Mouse (Mus musculus) limb, embryonic 14.5 days (tissue): ENCODE data around the gene Serpinb3c. TPM values are rescaled to one million over a fixed set of nuclear protein-coding genes. Genes with fewer than 3 reads are reported as not detected.
"Not testable (repeated sequence)": the region's sequence is repeated elsewhere in the genome, so short reads cannot be mapped to it uniquely, and the experiment has no call there.

Experiments used
- ATAC-seq: fragments of 200-750 bp; cut with Nextera tagmentation; 2 replicates; pipeline ENCODE4 v1.8.0; 2017; ENCODE audit warnings: low read depth, moderate number of reproducible peaks, moderate TSS enrichment; ENCODE audit not compliant: low FRiP score
- DNase-seq: peaks from one replicate; pipeline ENCODE4 v3.0.0-alpha.2; 2015; ENCODE audit warnings: low spot score
- H3K27ac ChIP-seq: fragments of 300-500 bp; sonication (generic); replicated peaks from 2 replicates; pipeline ENCODE4 v1.5.1; 2014; ENCODE audit warnings: low read depth, mild to moderate bottlenecking, low read length, moderate library complexity, mixed read lengths
- H3K27me3 ChIP-seq: fragments of 300-500 bp; sonication (generic); 2 replicates; pipeline ENCODE4 v1.6.1; 2014; ENCODE audit warnings: low read length, mixed read lengths; ENCODE audit not compliant: control insufficient read depth, insufficient read depth
- H3K36me3 ChIP-seq: fragments of 300-500 bp; sonication (generic); 2 replicates; pipeline ENCODE4 v1.6.1; 2014; ENCODE audit warnings: mild to moderate bottlenecking, low read length, moderate library complexity, mixed read lengths; ENCODE audit not compliant: control insufficient read depth, insufficient read depth
- H3K4me1 ChIP-seq: fragments of 300-500 bp; sonication (generic); 2 replicates; pipeline ENCODE4 v1.6.1; 2014; ENCODE audit warnings: antibody characterized with exemption, low read length, mixed read lengths; ENCODE audit not compliant: control insufficient read depth, insufficient read depth
- H3K4me2 ChIP-seq: fragments of 300-500 bp; sonication (generic); replicated peaks from 2 replicates; pipeline ENCODE4 v1.6.1; 2014; ENCODE audit warnings: low read depth, mild to moderate bottlenecking, low read length, moderate library complexity; ENCODE audit not compliant: severe bottlenecking
- H3K4me3 ChIP-seq: fragments of 300-500 bp; sonication (generic); replicated peaks from 2 replicates; pipeline ENCODE4 v1.5.1; 2014; ENCODE audit warnings: low read length
- H3K9ac ChIP-seq: fragments of 300-500 bp; sonication (generic); 2 replicates; pipeline ENCODE4 v1.6.1; 2014; ENCODE audit warnings: mild to moderate bottlenecking, low read depth, low read length, moderate library complexity; ENCODE audit not compliant: severe bottlenecking
- H3K9me3 ChIP-seq: fragments of 300-500 bp; sonication (generic); 2 replicates; pipeline ENCODE4 v1.6.1; 2016; ENCODE audit warnings: low read length; ENCODE audit not compliant: control insufficient read depth
- WGBS: fragments of 180-500 bp; shearing (Covaris S2); extraction: QIAGEN DNeasy Blood & Tissue Kit; methylation state at CpG from one replicate; pipeline ENCODE4 v1.1.7; 2014; 5-methylcytosine and 5-hydroxymethylcytosine counted together
- polyA plus RNA-seq, 2 experiments: library from polyadenylated mRNA; depleted of rRNA in 1 of 2; stranded (reverse) in 1 of 2; unstranded in 1 of 2; fragments of >200 nt; fragmentation: Nextera tagmentation in 1 of 2; extraction: Ambion mirVana in 1 of 2; gene quantifications; 2 replicates each; pipeline versions ENCODE4 v1.2.1 to v1.2.3; 2012 to 2014

Gene Serpinb3c
- polyA plus RNA-seq (2012; rRNA removed) (2.3 and 3.4 TPM in 2 replicates), polyA plus RNA-seq (2014; fragmentation: Nextera tagmentation; extraction: Ambion mirVana) (6.6 and 7.4 TPM in 2 replicates)

DNA sequence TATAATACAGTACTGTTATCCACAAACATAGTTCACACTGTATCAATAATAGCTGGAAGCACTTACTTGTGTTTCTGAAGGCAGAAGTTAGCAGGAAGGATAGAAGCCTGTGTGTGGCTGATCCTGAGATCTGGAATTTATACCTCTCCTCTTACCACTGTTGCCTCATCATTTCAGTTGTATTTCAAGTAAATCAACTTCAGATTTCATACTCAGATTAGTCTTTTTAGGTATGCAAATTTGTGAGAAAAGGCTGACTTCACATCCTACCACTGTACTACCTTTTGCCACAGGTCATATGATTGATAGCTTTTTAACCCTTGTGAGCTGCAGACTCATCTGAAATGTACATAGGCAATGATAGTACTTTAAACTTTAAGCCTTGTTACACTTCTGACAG is at the start of gene Serpinb3c, which contains the start of gene Serpinb3b:
Gene Serpinb3c (minus strand): TSS at position 111 of the 400 bp plus-strand sequence.
Gene Serpinb3b (minus strand): TSS at position 101 of the 400 bp plus-strand sequence.
- not testable (repeated sequence) for DNase-seq, H3K9ac ChIP-seq, H3K4me2 ChIP-seq, ATAC-seq, H3K27ac ChIP-seq, H3K4me1 ChIP-seq, H3K4me3 ChIP-seq, H3K36me3 ChIP-seq, H3K9me3 ChIP-seq, H3K27me3 ChIP-seq

DNA sequence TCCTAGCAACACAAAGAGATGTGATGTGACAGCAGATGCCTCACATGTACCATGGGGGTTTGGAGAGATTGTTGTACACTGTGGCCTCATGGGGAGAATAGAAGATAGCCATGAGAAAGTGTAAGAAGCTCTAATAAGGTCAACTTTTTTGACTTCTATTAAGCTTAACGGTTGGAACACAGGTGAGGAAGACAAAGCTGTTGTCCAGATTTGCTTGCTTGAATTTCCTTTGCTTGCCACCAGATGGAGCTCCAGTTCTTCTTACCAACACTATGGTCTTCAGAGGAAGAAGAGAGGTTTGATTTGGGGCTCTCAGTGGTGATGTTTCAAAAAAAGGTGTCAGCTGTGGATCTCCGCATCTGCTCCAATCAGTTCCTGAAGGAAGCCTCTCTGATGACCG is 35.0 kb downstream of the Serpinb3c start:
- not testable (repeated sequence) for H3K27ac ChIP-seq, ATAC-seq, DNase-seq, H3K4me3 ChIP-seq, H3K9me3 ChIP-seq, H3K4me1 ChIP-seq, H3K9ac ChIP-seq, H3K4me2 ChIP-seq, H3K27me3 ChIP-seq, H3K36me3 ChIP-seq
- 37% methylated on average over 3 of the region's 3 CpGs for WGBS

Other genes with a start within 250 kb of the Serpinb3c start
- gene Serpinb3a, start 226.1 kb downstream of the Serpinb3c start, polyA plus RNA-seq (2012; rRNA removed), result 1.7 and 2.3 TPM in 2 replicates
- gene Serpinb3a, start 226.1 kb downstream of the Serpinb3c start, polyA plus RNA-seq (2014; fragmentation: Nextera tagmentation; extraction: Ambion mirVana), result 5.1 and 8.0 TPM in 2 replicates
- 0.05 and 0.13 TPM in 2 replicates for gene Serpinb3d, start 194.9 kb downstream of the Serpinb3c start, polyA plus RNA-seq (2012; rRNA removed)
- 0.65 and 1.4 TPM in 2 replicates for gene Serpinb3d, start 194.9 kb downstream of the Serpinb3c start, polyA plus RNA-seq (2014; fragmentation: Nextera tagmentation; extraction: Ambion mirVana)
- gene Serpinb3b, start within 50 bp of the Serpinb3c start, polyA plus RNA-seq (2012; rRNA removed), result 0.72 and 0.87 TPM in 2 replicates
- gene Serpinb3b, start within 50 bp of the Serpinb3c start, polyA plus RNA-seq (2014; fragmentation: Nextera tagmentation; extraction: Ambion mirVana), result 0.28 and 1.7 TPM in 2 replicates
- 0.08 and 0.20 TPM in 2 replicates for gene Serpinb11, start 82.8 kb upstream of the Serpinb3c start, polyA plus RNA-seq (2012; rRNA removed)
- 0.37 and 0.80 TPM in 2 replicates for gene Serpinb11, start 82.8 kb upstream of the Serpinb3c start, polyA plus RNA-seq (2014; fragmentation: Nextera tagmentation; extraction: Ambion mirVana)
- 2.2 and 2.3 TPM in 2 replicates for gene Serpinb7, start 121.3 kb upstream of the Serpinb3c start, polyA plus RNA-seq (2012; rRNA removed)
- 2.6 and 4.3 TPM in 2 replicates for gene Serpinb7, start 121.3 kb upstream of the Serpinb3c start, polyA plus RNA-seq (2014; fragmentation: Nextera tagmentation; extraction: Ambion mirVana)
- gene Serpinb2, start 233.1 kb upstream of the Serpinb3c start, polyA plus RNA-seq (2012; rRNA removed), result 0.14 and 1.1 TPM in 2 replicates
- 1.9 and 4.3 TPM in 2 replicates for gene Serpinb2, start 233.1 kb upstream of the Serpinb3c start, polyA plus RNA-seq (2014; fragmentation: Nextera tagmentation; extraction: Ambion mirVana)